In genomic region chr2:27207126-27207525, GRCm38 (mm10) we compare ENCODE assay signal across 13 mouse cellular contexts. TPM values are rescaled to one million over a fixed set of nuclear protein-coding genes. Genes with fewer than 3 reads are reported as not detected.
DNase-seq lines count a peak whose midpoint lies in the region; ATAC-seq lines count a peak whose summit lies in the region.
"Had no signal": no experiment of that assay in that cellular context is flagged by ENCODE, and none has a peak within 500 bp of the region (broad histone marks: within the 10 kb centered on the region; RNA-seq: fewer than 3 reads in every experiment).

No protein-coding gene starts in this region.

- 64% methylated on average over 5 of the region's 5 CpGs for WGBS in liver, embryonic 16.5 days (ENCODE audit: insufficient replicate concordance)
- 83% methylated on average over 5 of the region's 5 CpGs for WGBS in liver, embryonic 11.5 days
- 92% methylated on average over 5 of the region's 5 CpGs for WGBS in forebrain, embryonic 14.5 days

- no peak overlapping the region for H3K27ac ChIP-seq in liver, embryonic 16.5 days (ENCODE audit: low read length)
- H3K27ac ChIP-seq in liver, embryonic 11.5 days (ENCODE audit: low read depth, low read length) = no peak overlapping the region
- H3K27ac ChIP-seq in forebrain, embryonic 14.5 days (ENCODE audit: low read depth, low read length) = no peak overlapping the region
- H3K27ac ChIP-seq: embryonic facial prominence, embryonic 15.5 days had no signal

- H3K9me3 ChIP-seq in liver, embryonic 16.5 days (replicated peaks; ENCODE audit: control insufficient read depth, low read length) = no peaks in the 10 kb centered on the region
- H3K9me3 ChIP-seq in liver, embryonic 11.5 days (ENCODE audit: control insufficient read depth, low read length) = no peaks in the 10 kb centered on the region
- no peaks in the 10 kb centered on the region for H3K9me3 ChIP-seq in forebrain, embryonic 14.5 days (replicated peaks; ENCODE audit: control insufficient read depth, low read length)
- H3K9me3 ChIP-seq: embryonic facial prominence, embryonic 15.5 days; limb, embryonic 15.5 days had no signal

- H3K27me3 ChIP-seq in liver, embryonic 16.5 days (ENCODE audit: control insufficient read depth, insufficient read depth, low read depth, low read length) = no peaks in the 10 kb centered on the region
- H3K27me3 ChIP-seq in liver, embryonic 11.5 days (replicated peaks; ENCODE audit: control insufficient read depth, insufficient read depth, low read length) = no peaks in the 10 kb centered on the region
- no peaks in the 10 kb centered on the region for H3K27me3 ChIP-seq in forebrain, embryonic 14.5 days (replicated peaks; ENCODE audit: control insufficient read depth, insufficient read depth, low read length)
- H3K27me3 ChIP-seq: embryonic facial prominence, embryonic 15.5 days; limb, embryonic 15.5 days had no signal

- no peak for DNase-seq in liver, embryonic 11.5 days (ENCODE audit: low spot score)
- DNase-seq in gastrocnemius, postnatal 25 days = peak; percentile 86
- DNase-seq in heart, postnatal 14 days = peak; percentile 73
- peak; percentile 42 for DNase-seq in lung, postnatal 14 days
- DNase-seq in embryo, embryonic 10 days (ENCODE audit: low spot score) = no peak
- DNase-seq in retina, embryonic 14.5 days (ENCODE audit: low spot score) = no peak
- no peak for DNase-seq in forebrain, embryonic 14.5 days (ENCODE audit: low spot score)
- DNase-seq: cerebellum, adult 18-20 months; right cerebral cortex, adult 18-20 months had no signal

- intact Hi-C loops in heart, postnatal 14 days (cut with DNase I) = no loop called here

- H3K4me1 ChIP-seq in liver, embryonic 16.5 days (ENCODE audit: control insufficient read depth, low read depth, low read length) = no peaks in the 10 kb centered on the region; the same call in 1 of the 2 replicates
- H3K4me1 ChIP-seq in liver, embryonic 11.5 days (replicated peaks; ENCODE audit: control insufficient read depth, insufficient read depth, low read length) = peaks cover 3% of the 10 kb centered on the region; the same call in 1 of the 2 replicates
- no peaks in the 10 kb centered on the region for H3K4me1 ChIP-seq in forebrain, embryonic 14.5 days (ENCODE audit: control insufficient read depth, insufficient read depth, low read length)

- no peak overlapping the region for H3K4me2 ChIP-seq in liver, embryonic 16.5 days (ENCODE audit: low read depth, low read length)
- no peak overlapping the region for H3K4me2 ChIP-seq in liver, embryonic 11.5 days
- H3K4me2 ChIP-seq in forebrain, embryonic 14.5 days (ENCODE audit: low read length) = no peak overlapping the region
- H3K4me2 ChIP-seq: embryonic facial prominence, embryonic 15.5 days; limb, embryonic 15.5 days had no signal

- no peak overlapping the region for H3K4me3 ChIP-seq in liver, embryonic 16.5 days (ENCODE audit: low read depth, low read length)
- H3K4me3 ChIP-seq in liver, embryonic 11.5 days (ENCODE audit: low read depth, low read length) = no peak overlapping the region
- no peak overlapping the region for H3K4me3 ChIP-seq in forebrain, embryonic 14.5 days (ENCODE audit: low read depth, low read length)
- H3K4me3 ChIP-seq: embryonic facial prominence, embryonic 15.5 days; limb, embryonic 15.5 days had no signal

- peak; percentile 51; the same call in 1 of the 2 replicates for ATAC-seq in liver, embryonic 16.5 days (ENCODE audit: low read depth)
- ATAC-seq in liver, embryonic 11.5 days (replicated peaks; ENCODE audit: low FRiP score) = no peak
- ATAC-seq in forebrain, embryonic 14.5 days = no peak

- H3K9ac ChIP-seq in liver, embryonic 16.5 days (ENCODE audit: low read depth, low read length) = no peak overlapping the region
- H3K9ac ChIP-seq in liver, embryonic 11.5 days (ENCODE audit: low read depth, low read length) = no peak overlapping the region
- H3K9ac ChIP-seq in forebrain, embryonic 14.5 days (ENCODE audit: low read length) = no peak overlapping the region
- H3K9ac ChIP-seq: embryonic facial prominence, embryonic 15.5 days; limb, embryonic 15.5 days had no signal

- no peaks in the 10 kb centered on the region for H3K36me3 ChIP-seq in liver, embryonic 16.5 days (ENCODE audit: control insufficient read depth, insufficient read depth)
- H3K36me3 ChIP-seq in liver, embryonic 11.5 days (ENCODE audit: control insufficient read depth, insufficient read depth, low read length) = no peaks in the 10 kb centered on the region; the same call in 1 of the 2 replicates
- H3K36me3 ChIP-seq in forebrain, embryonic 14.5 days (ENCODE audit: control insufficient read depth, insufficient read depth, low read length) = no peaks in the 10 kb centered on the region
- H3K36me3 ChIP-seq: embryonic facial prominence, embryonic 15.5 days; limb, embryonic 15.5 days had no signal

RNA-seq across cellular contexts. Expression of gene Sardh, which starts 41.0 kb away (rescaled TPM):
- 67.6 and 78.4 TPM in 2 replicates for polyA plus RNA-seq in liver, embryonic 16.5 days (2015; fragmentation: Nextera tagmentation; extraction: Ambion mirVana)
- polyA plus RNA-seq in liver, embryonic 11.5 days (2014; fragmentation: Nextera tagmentation; extraction: Ambion mirVana) = 38.0 and 40.6 TPM in 2 replicates
- 1 to 10 TPM; 2.4 to 2.5 TPM for total RNA-seq in gastrocnemius, postnatal 25 days (2021)
- 10 to 100 TPM; 15.3 to 15.6 TPM for total RNA-seq in heart, postnatal 14 days (2021)
- polyA plus RNA-seq in forebrain, embryonic 14.5 days (2014; fragmentation: Nextera tagmentation; extraction: Ambion mirVana) = 4.2 and 4.7 TPM in 2 replicates
- total RNA-seq: CH12.LX had no signal

RNA-seq across cellular contexts. Expression of gene Dbh, which starts 42.1 kb away (rescaled TPM):
- polyA plus RNA-seq in liver, embryonic 16.5 days (2015; fragmentation: Nextera tagmentation; extraction: Ambion mirVana) = 0.07 and 0.15 TPM in 2 replicates
- polyA plus RNA-seq in liver, embryonic 11.5 days (2014; fragmentation: Nextera tagmentation; extraction: Ambion mirVana) = 0.49 and 0.96 TPM in 2 replicates
- total RNA-seq in gastrocnemius, postnatal 25 days (2021) = not detected
- total RNA-seq in heart, postnatal 14 days (2021) = 1 to 10 TPM; 2.2 to 2.6 TPM
- not detected in 2 replicates for polyA plus RNA-seq in forebrain, embryonic 14.5 days (2014; fragmentation: Nextera tagmentation; extraction: Ambion mirVana)
- total RNA-seq: CH12.LX had no signal

Comparison
In these comparisons a context has a peak if more than half of its experiments do, and no peak if none do; other contexts are left out.
1. DNase-seq: peak in gastrocnemius, postnatal 25 days (single experiment), heart, postnatal 14 days (2 of 2) and lung, postnatal 14 days (single experiment); none in liver, embryonic 11.5 days (single experiment), embryo, embryonic 10 days (single experiment), retina, embryonic 14.5 days (single experiment) and forebrain, embryonic 14.5 days (single experiment).